Mouse (Mus musculus) brain, adult 10 weeks (tissue): ENCODE data around the gene Krt1. TPM values are rescaled to one million over a fixed set of nuclear protein-coding genes. Genes with fewer than 3 reads are reported as not detected.

Experiments
- polyA plus RNA-seq: library from polyadenylated mRNA; stranded (reverse); fragments of 350-450 nt; fragmentation: Illumina TruSeq; extraction: RNeasy Lipid Tissue Mini Kit (QIAGEN cat#74804); gene quantifications from one replicate; pipeline ENCODE4 v1.2.3, GENCODE M21; 2015; ENCODE audit warnings: low read depth, low replicate concordance

Krt1 gene
- 5.6 TPM for polyA plus RNA-seq

DNA sequence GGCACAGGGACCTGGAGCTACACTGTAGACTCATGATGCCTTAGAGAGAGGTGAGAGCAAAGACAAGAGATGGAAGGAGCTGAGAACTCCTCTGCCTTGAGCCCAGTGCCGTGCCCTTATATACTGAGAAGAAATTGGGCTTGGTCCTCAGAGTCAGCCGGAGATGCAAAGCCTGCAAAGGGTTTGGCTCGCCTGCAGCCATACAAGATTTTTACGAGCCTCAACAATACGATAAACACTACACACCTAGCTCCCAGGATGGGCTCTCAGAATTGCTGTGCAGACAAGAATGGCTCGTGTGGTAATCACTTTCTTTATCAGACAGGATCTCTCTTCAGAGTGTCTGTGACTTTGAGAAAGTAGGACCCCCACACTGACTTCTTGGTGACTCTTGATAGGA is at the start of gene Krt1:
TSS of gene Krt1 (minus strand) at position 101 of the 400 bp plus-strand sequence.

DNA sequence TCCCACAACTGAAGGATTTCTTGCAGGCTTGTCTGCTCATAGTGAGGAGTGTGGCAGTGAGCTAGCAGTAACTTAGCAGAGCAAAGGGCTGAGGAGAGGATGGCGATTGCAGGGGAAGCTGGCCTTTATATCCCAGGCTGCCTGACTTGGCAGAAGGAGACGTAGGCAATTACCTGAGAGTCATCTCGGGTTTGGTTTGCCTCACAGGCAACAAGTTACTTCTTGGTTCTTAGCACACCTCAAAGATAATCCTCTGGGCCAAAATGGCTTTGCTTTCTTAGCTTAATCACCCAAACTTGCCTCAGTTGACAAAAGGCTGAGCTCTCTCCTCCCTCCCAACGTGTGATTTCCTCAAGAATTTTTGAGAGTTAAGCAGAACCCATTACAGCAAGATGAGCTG is 42.2 kb upstream of the Krt1 start, which contains the start of gene Krt76:
TSS of gene Krt76 (minus strand) at position 101 of the 400 bp plus-strand sequence.

DNA sequence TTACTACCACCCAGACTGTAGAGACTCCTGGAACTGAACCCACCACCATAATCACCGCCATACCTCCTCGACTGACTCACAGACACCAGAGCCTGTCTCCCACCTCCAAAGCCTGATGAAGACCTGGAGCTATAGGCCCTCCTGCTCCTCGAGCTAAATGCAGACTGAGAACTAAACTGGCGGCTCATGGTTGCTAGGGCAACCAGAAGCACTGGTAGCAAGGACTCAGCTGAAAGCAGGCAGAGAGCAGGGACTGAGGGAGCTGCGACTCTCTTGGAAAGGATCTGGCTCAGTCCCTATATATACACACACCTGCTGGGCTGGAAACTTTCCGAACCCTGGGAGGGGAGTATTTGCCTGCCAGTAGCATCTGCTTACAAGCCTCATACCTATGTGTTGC is 18.8 kb upstream of the Krt1 start, which contains the start of gene Krt77:
TSS of gene Krt77 (minus strand) at position 275 of the 400 bp plus-strand sequence.

DNA sequence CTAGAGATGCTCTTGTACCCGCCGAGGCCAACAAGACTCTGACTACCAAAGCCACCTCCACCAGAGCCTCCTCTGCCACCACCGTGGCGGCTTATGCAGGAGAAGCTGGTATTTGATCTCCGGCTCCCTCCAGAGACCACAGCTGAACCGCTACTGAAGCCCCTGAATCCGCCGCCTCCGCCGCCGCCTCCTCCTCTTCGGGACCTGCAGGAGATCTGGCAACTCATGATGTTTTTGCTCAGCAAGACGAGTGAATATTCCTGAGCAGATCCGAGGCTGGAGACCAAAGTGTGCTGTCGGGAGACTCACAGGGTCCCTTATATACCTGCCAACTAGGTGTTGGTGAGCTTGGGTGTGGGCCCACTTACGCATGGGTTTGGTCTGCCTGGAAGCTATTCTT is 32.7 kb downstream of the Krt1 start, which contains the start of gene Krt2:
TSS of gene Krt2 (minus strand) at position 295 of the 400 bp plus-strand sequence.

DNA sequence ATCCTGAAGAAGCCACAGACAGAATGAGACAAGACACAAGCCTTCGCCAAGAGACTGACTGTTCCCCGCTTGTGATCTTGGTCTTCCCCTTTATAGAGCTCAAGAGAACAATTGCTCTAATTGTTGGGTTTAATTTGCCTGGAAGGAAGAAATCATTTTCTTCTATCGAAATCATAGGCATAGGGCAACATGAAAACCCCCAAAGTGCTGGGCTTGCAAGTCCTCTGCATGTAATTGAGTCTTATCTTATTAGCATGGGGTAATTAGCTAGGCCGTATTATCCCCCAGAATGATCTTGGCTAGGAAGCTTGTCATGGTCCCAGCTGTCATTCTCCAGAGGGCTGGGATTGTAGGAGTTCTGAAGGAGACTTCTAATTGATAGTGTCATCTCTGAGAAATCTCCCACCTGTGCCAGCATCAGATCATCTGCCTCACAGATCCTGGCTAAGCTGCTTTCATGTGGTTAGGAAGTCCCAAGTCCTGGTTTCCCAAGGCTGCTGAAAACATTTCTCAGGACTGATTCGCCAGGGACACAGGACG is 48.2 kb downstream of the Krt1 start, which contains the start of gene Krt73:
TSS of gene Krt73 (minus strand) at position 51 of the 540 bp plus-strand sequence.

Other genes with a start within 250 kb of the Krt1 start
- gene Gm5414, start 222.6 kb downstream of the Krt1 start, polyA plus RNA-seq: not detected
- gene Gm5478, start 203.4 kb downstream of the Krt1 start, polyA plus RNA-seq: not detected
- not detected for gene Krt6b, start 170.5 kb downstream of the Krt1 start, polyA plus RNA-seq
- gene Krt6a, start 156.5 kb downstream of the Krt1 start, polyA plus RNA-seq: not detected
- gene Krt5, start 137.9 kb downstream of the Krt1 start, polyA plus RNA-seq: not detected
- not detected for gene Krt71, start 107.7 kb downstream of the Krt1 start, polyA plus RNA-seq
- gene Krt72, start 64.3 kb downstream of the Krt1 start, polyA plus RNA-seq: not detected
- gene Krt73, start 48.4 kb downstream of the Krt1 start, polyA plus RNA-seq: 0.88 TPM
- 0.65 TPM for gene Krt2, start 32.6 kb downstream of the Krt1 start, polyA plus RNA-seq
- gene Krt77, start 18.9 kb upstream of the Krt1 start, polyA plus RNA-seq: 6.7 TPM
- gene Krt76, start 42.1 kb upstream of the Krt1 start, polyA plus RNA-seq: not detected
- not detected for gene Krt4, start 73.9 kb upstream of the Krt1 start, polyA plus RNA-seq
- gene Krt79, start 89.5 kb upstream of the Krt1 start, polyA plus RNA-seq: not detected
- gene Krt78, start 103.5 kb upstream of the Krt1 start, polyA plus RNA-seq: not detected
- gene Krt8, start 153.7 kb upstream of the Krt1 start, polyA plus RNA-seq: 0.91 TPM
- gene Krt18, start 177.4 kb upstream of the Krt1 start, polyA plus RNA-seq: 1.9 TPM
- 110 TPM for gene Eif4b, start 223.0 kb upstream of the Krt1 start, polyA plus RNA-seq
- 20.3 TPM for gene Tns2, start 249.6 kb upstream of the Krt1 start, polyA plus RNA-seq